Mouse (Mus musculus) cerebellum, adult 2 months (tissue): Measurements from ENCODE around the gene Gm49387. TPM values are rescaled to one million over a fixed set of nuclear protein-coding genes. Genes with fewer than 3 reads are reported as not detected.

ENCODE experiments used
- DNase-seq, 2 experiments: peaks; one replicate each; pipeline ENCODE4 v3.0.0; 2021
- H3K27ac ChIP-seq: fragments of 200-500 bp; 2 replicates; pipeline ENCODE4 v1.5.1; 2012; ENCODE audit warnings: low read length, control low read depth, inconsistent platforms; ENCODE audit not compliant: insufficient read depth
- H3K27me3 ChIP-seq: fragments of 200-500 bp; 2 replicates; pipeline ENCODE4 v1.6.1; 2012; ENCODE audit warnings: inconsistent platforms, mild to moderate bottlenecking, low read length, moderate library complexity; ENCODE audit not compliant: control insufficient read depth, insufficient read depth
- H3K4me1 ChIP-seq: fragments of 200-500 bp; 2 replicates; pipeline ENCODE4 v1.6.1; 2011; ENCODE audit warnings: low read length; ENCODE audit not compliant: control insufficient read depth, insufficient read depth
- H3K4me3 ChIP-seq: fragments of 200-500 bp; replicated peaks from 2 replicates; pipeline ENCODE3; 2011; ENCODE audit warnings: mild to moderate bottlenecking, low read depth, low read length, control low read depth; ENCODE audit not compliant: insufficient read depth
- CTCF ChIP-seq: fragments of 200-500 bp; IDR thresholded peaks from 2 replicates; pipeline ENCODE4 v1.5.1; 2011; ENCODE audit warnings: low read depth, mild to moderate bottlenecking, control low read depth, low read length, moderate library complexity, borderline replicate concordance; ENCODE audit not compliant: insufficient read depth
- POLR2A ChIP-seq: fragments of 200-500 bp; IDR thresholded peaks from 2 replicates; pipeline ENCODE4 v1.6.1; 2011; ENCODE audit warnings: low read length, control low read depth, borderline replicate concordance; ENCODE audit not compliant: insufficient read depth
- WGBS: fragments of 180-500 bp; shearing (Covaris S2); methylation state at CpG from one replicate; pipeline ENCODE4 v1.1.7; 2018; 5-methylcytosine and 5-hydroxymethylcytosine counted together
- polyA plus RNA-seq: library from polyadenylated mRNA; depleted of rRNA; stranded (reverse); fragments of >200 nt; gene quantifications from 2 replicates; pipeline ENCODE4 v1.2.3, GENCODE M21; 2012; rRNA removed

The Gm49387 gene
- not detected in 2 replicates for polyA plus RNA-seq

DNA sequence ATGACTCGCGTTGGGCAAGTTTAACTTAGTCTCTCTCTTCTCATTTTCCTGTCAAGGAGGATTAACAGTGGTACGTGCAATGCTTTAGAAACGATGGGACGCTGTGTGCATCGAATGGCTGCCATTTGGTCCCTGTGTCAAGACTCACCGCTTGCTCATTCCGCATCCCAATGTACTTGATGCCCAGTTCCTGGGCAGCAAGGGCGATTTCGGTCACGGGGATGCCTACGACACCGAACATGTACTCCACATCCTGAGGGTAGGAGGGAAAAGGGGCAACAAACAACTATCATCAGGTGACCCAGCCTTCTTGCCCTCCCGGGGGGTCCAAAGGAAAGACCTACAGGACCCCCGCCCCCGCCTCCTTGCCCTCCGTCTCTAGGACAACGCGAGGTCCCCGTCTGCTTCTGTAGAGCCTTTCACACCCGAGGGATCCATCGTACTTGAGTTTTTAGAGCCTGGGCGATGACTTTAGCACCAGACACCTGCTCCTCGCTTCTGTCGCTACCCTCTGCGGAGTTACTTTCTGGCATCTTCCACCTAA, at the start of gene Gm49387:
TSS of gene Gm49387 (minus strand) at position 533 of the 544 bp plus-strand sequence.
- DNase-seq: no peak
- Histone ChIP-seq H3K4me3 (peak within 1 kb of the TSS; percentile 86), H3K27me3 (no peaks in the 10 kb centered on the region), H3K4me1 (peaks cover 3% of the 10 kb centered on the region; the same call in 1 of the 2 replicates), H3K27ac (peak within 1 kb of the TSS; percentile 35; the same call in 1 of the 2 replicates)
- 3% methylated on average over 26 of the region's 26 CpGs for WGBS
- TF ChIP-seq CTCF (no peak), POLR2A (no peak)

DNA sequence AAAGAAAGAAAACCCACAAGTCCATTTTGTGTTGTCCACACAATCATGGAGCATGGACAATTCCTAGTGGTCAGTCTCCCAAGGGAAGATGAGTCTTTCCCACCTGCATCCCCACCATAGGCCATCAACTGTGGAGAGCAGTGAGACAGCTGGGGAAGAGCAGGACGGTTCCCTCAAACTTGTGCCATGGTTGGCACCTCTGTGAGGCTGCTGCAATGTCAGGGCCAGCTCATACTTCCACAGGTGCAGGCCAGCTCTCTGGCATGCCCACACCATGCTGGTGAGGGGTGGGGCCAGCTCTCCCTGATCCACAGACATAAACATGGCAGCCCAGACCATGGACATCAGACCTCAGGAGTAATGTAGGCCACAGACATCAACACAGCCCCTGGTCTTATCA, 45.6 kb upstream of the Gm49387 start:
- no peaks in the 10 kb centered on the region for H3K4me1 ChIP-seq
- H3K27me3 ChIP-seq: no peaks in the 10 kb centered on the region
- no peak overlapping the region for H3K27ac ChIP-seq
- H3K4me3 ChIP-seq: no peak overlapping the region
- DNase-seq: no peak
- WGBS: 81% methylated on average over 1 of the region's 1 CpGs
- TF ChIP-seq CTCF (no peak), POLR2A (no peak)

DNA sequence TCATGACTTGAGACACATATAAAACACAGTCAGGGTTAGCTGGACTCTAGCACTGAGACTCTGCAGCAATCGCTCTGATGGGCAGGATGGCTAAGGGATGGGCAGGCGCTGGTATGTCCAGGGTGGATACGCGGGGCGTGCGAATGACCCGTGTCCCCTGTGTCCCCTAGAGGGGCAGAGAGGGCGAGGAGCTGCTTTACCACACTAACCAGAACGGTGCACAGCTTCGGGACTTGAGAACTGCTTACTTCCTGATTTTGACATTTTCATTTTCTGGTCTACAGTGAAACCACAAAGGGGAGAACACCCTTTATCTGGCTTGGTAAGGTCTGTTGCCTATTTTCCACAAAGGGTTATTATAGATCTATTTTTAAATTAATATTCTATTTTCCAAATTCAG, 45.0 kb upstream of the Gm49387 start:
- DNase-seq: no peak
- 88% methylated on average over 10 of the region's 10 CpGs for whole genome bisulfite sequencing
- H3K4me3 ChIP-seq: no peak overlapping the region
- no peak overlapping the region for H3K27ac ChIP-seq
- H3K4me1 ChIP-seq: no peaks in the 10 kb centered on the region
- H3K27me3 ChIP-seq: no peaks in the 10 kb centered on the region
- TF ChIP-seq POLR2A: no peak
- TF ChIP-seq CTCF: no peak

- Histone ChIP-seq H3K4me1 (no peaks in the 10 kb centered on the region), H3K27me3 (no peaks in the 10 kb centered on the region), H3K4me3 (no peak overlapping the region), H3K27ac (no peak overlapping the region)
- TF ChIP-seq POLR2A (no peak), CTCF (no peak)
- WGBS: 83% methylated on average over 7 of the region's 7 CpGs
- DNase-seq: no peak
Observed at GRCm38 (mm10) chr14:31684343-31685040, 43.8 kb upstream of the Gm49387 start.

DNA sequence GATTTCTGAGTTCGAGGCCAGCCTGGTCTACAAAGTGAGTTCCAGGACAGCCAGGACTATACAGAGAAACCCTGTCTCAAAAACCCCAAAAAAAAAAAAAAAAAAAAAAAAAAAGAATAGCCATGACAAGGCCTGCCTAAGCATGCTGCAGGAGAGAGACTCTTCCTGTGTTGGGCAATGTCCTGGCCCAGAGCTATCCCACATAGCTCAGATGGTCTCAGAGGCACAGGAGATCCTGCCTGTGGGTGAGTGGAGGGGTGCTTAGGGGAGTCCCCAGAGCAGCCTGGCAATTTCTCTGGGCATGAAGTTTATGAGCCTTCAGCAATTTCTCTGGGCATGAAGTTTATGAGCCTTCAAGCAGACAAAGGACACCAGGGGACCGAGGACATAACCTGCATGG, 42.9 kb upstream of the Gm49387 start:
- TF ChIP-seq POLR2A: no peak
- TF ChIP-seq CTCF: no peak
- no peak for DNase-seq
- 77% methylated on average over 2 of the region's 2 CpGs for WGBS
- no peaks in the 10 kb centered on the region for H3K27me3 ChIP-seq
- H3K27ac ChIP-seq: no peak overlapping the region
- H3K4me3 ChIP-seq: no peak overlapping the region
- H3K4me1 ChIP-seq: no peaks in the 10 kb centered on the region

- TF ChIP-seq POLR2A (no peak), CTCF (no peak)
- Histone ChIP-seq H3K4me1 (no peaks in the 10 kb centered on the region), H3K4me3 (no peak overlapping the region), H3K27ac (0 out of 2 replicates have a peak overlapping the region, but pooled peaks have one; percentile 2), H3K27me3 (no peaks in the 10 kb centered on the region)
- WGBS: 52% methylated on average over 5 of the region's 5 CpGs
- DNase-seq: no peak
Observed at GRCm38 (mm10) chr14:31681931-31682555, 41.4 kb upstream of the Gm49387 start.

DNA sequence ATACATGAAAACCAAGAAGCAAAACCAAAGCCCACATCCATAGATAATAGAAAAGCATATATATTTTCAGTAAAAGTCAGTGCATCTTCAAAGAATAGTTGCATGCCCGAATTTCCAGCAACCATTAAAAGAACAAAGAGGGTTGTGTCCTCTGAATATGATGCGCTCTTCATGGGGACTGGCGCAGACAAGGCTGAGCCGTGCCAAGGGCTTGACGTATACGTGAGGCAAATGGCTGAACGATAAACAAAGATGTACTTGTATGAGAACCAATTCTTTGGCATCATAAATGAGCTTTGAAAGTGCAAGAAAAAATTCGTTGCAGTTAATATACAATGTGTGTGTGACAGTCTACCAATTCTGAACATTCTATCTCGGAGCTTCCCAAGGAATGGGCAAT, 40.6 kb upstream of the Gm49387 start:
- H3K4me3 ChIP-seq: no peak overlapping the region
- no peaks in the 10 kb centered on the region for H3K4me1 ChIP-seq
- TF ChIP-seq POLR2A: no peak
- DNase-seq: no peak
- no peak overlapping the region for H3K27ac ChIP-seq
- H3K27me3 ChIP-seq: no peaks in the 10 kb centered on the region
- WGBS: 70% methylated on average over 9 of the region's 9 CpGs

- WGBS: 93% methylated on average over 3 of the region's 3 CpGs
- Histone ChIP-seq H3K27ac (no peak overlapping the region), H3K4me3 (no peak overlapping the region), H3K4me1 (no peaks in the 10 kb centered on the region), H3K27me3 (no peaks in the 10 kb centered on the region)
- no peak for TF ChIP-seq CTCF
- TF ChIP-seq POLR2A: no peak
- no peak for DNase-seq
Observed at GRCm38 (mm10) chr14:31680656-31681055, 40.0 kb upstream of the Gm49387 start.
